Mouse (Mus musculus) neural tube, embryonic 11.5 days (tissue): ENCODE measurements at regions not wholly inside any gene's neighbourhood (a gene's known extent, or its start where the extent isn't known, plus 50 kb on each side); places are given as distances from the start of the nearest gene placed in this dataset.

Experiments
- ATAC-seq: fragments of 200-750 bp; cut with Nextera tagmentation; 2 replicates; pipeline ENCODE4 v1.8.0; 2017; ENCODE audit warnings: moderate number of reproducible peaks, mild to moderate bottlenecking, moderate TSS enrichment, moderate library complexity; ENCODE audit not compliant: insufficient read depth, low FRiP score, low TSS enrichment
- DNase-seq: peaks from one replicate; pipeline ENCODE4 v3.0.0-alpha.2; 2015; ENCODE audit warnings: low spot score
- H3K27ac ChIP-seq: fragments of 300-500 bp; sonication (generic); 2 replicates; pipeline ENCODE4 v1.5.1; 2014; ENCODE audit warnings: low read depth, mild to moderate bottlenecking, low read length
- H3K27me3 ChIP-seq: fragments of 300-500 bp; sonication (generic); 2 replicates; pipeline ENCODE4 v1.6.1; 2014; ENCODE audit warnings: mild to moderate bottlenecking, low read length, mixed read lengths; ENCODE audit not compliant: control insufficient read depth, insufficient read depth
- H3K36me3 ChIP-seq: fragments of 300-500 bp; sonication (generic); 2 replicates; pipeline ENCODE4 v1.6.1; 2014; ENCODE audit warnings: mild to moderate bottlenecking, low read length, moderate library complexity, mixed read lengths; ENCODE audit not compliant: control insufficient read depth, insufficient read depth
- H3K4me1 ChIP-seq: fragments of 300-500 bp; sonication (generic); 2 replicates; pipeline ENCODE4 v1.6.1; 2014; ENCODE audit warnings: low read length, mixed read lengths; ENCODE audit not compliant: control insufficient read depth, insufficient read depth
- H3K4me2 ChIP-seq: fragments of 300-500 bp; sonication (generic); 2 replicates; pipeline ENCODE4 v1.6.1; 2014; ENCODE audit warnings: low read depth, mild to moderate bottlenecking, moderate library complexity
- H3K4me3 ChIP-seq: fragments of 300-500 bp; sonication (generic); 2 replicates; pipeline ENCODE4 v1.5.1; 2014; ENCODE audit warnings: low read depth, low read length
- H3K9ac ChIP-seq: fragments of 300-500 bp; sonication (generic); 2 replicates; pipeline ENCODE4 v1.6.1; 2014; ENCODE audit warnings: mild to moderate bottlenecking, low read length
- H3K9me3 ChIP-seq: fragments of 300-500 bp; sonication (generic); 2 replicates; pipeline ENCODE4 v1.6.1; 2016; ENCODE audit warnings: low read length; ENCODE audit not compliant: control insufficient read depth
- WGBS: fragments of 180-500 bp; shearing (Covaris S2); extraction: QIAGEN DNeasy Blood & Tissue Kit; methylation state at CpG from one replicate; pipeline ENCODE4 v1.1.7; 2014; 5-methylcytosine and 5-hydroxymethylcytosine counted together

DNA sequence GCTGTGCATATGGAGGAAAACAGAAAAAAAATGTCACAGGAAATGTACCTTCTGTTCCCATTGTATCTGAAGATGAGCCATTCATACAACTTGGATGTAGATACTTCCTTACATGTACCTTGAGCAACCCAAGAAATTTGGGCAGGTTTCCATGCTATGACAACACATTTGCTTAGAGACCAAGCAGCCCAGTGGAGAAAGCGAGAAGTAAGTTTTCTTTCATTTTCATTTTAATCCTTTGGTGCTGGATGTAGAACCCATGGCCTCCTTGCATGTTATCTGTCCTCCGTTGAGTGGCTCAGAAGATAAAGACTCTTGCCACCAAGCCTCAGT lies 174.3 kb downstream of the Plk2 start:
- H3K36me3 ChIP-seq: no peaks in the 10 kb centered on the region
- no peaks in the 10 kb centered on the region for H3K9me3 ChIP-seq
- 94% methylated on average over 2 of the region's 2 CpGs for WGBS
- no peaks in the 10 kb centered on the region for H3K27me3 ChIP-seq
- H3K27ac ChIP-seq: no peak overlapping the region
- H3K9ac ChIP-seq: no peak overlapping the region
- no peak for DNase-seq
- H3K4me1 ChIP-seq: no peaks in the 10 kb centered on the region
- no peak for ATAC-seq
- no peak overlapping the region for H3K4me2 ChIP-seq
- H3K4me3 ChIP-seq: no peak overlapping the region

DNA sequence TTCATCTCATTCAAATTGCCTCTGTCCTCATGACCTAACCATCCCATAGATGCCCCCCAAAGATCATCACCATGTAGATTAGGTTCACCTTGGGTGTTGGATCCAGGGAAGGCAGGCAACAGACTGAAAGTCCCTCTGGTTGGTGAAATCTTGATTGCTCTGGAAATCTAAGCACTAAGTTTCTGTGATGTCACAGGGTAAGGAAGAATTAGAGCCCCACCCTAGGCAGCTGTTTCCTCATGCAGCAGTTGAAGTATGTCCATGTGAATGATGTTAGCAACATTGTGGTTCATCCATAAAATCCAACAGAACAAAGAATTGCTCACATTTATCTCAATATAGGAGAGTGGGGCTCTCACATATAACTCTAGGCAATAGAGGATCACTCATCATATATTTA lies 175.5 kb downstream of the Plk2 start:
- H3K9ac ChIP-seq: no peak overlapping the region
- DNase-seq (no peak), ATAC-seq (no peak)
- no peak overlapping the region for H3K27ac ChIP-seq
- no peaks in the 10 kb centered on the region for H3K36me3 ChIP-seq
- H3K9me3 ChIP-seq: no peaks in the 10 kb centered on the region
- no peak overlapping the region for H3K4me2 ChIP-seq
- H3K27me3 ChIP-seq: no peaks in the 10 kb centered on the region
- H3K4me1 ChIP-seq: no peaks in the 10 kb centered on the region
- H3K4me3 ChIP-seq: no peak overlapping the region

- DNase-seq (no peak), ATAC-seq (no peak)
- no peak overlapping the region for H3K4me2 ChIP-seq
- no peaks in the 10 kb centered on the region for H3K4me1 ChIP-seq
- H3K27ac ChIP-seq: no peak overlapping the region
- no peak overlapping the region for H3K9ac ChIP-seq
- no peaks in the 10 kb centered on the region for H3K27me3 ChIP-seq
- no peak overlapping the region for H3K4me3 ChIP-seq
- 85% methylated on average over 7 of the region's 7 CpGs for WGBS
- no peaks in the 10 kb centered on the region for H3K36me3 ChIP-seq
- no peaks in the 10 kb centered on the region for H3K9me3 ChIP-seq
Measured at GRCm38 (mm10) chr13:110573360-110574065, 178.7 kb downstream of the Plk2 start.

- Histone ChIP-seq H3K4me3 (no peak overlapping the region), H3K4me2 (no peak overlapping the region), H3K36me3 (no peaks in the 10 kb centered on the region), H3K27ac (no peak overlapping the region), H3K9me3 (no peaks in the 10 kb centered on the region), H3K27me3 (no peaks in the 10 kb centered on the region), H3K4me1 (no peaks in the 10 kb centered on the region), H3K9ac (no peak overlapping the region)
- DNase-seq (no peak), ATAC-seq (no peak)
- WGBS: 76% methylated on average over 6 of the region's 6 CpGs
Measured at GRCm38 (mm10) chr13:110574764-110575471, 180.1 kb downstream of the Plk2 start.

GRCm38 (mm10) chr13:110578159-110578558 lies 183.3 kb downstream of the Plk2 start:
- Histone ChIP-seq H3K9me3 (no peaks in the 10 kb centered on the region), H3K36me3 (no peaks in the 10 kb centered on the region), H3K4me2 (no peak overlapping the region), H3K4me1 (no peaks in the 10 kb centered on the region), H3K27me3 (no peaks in the 10 kb centered on the region), H3K27ac (no peak overlapping the region), H3K9ac (no peak overlapping the region), H3K4me3 (no peak overlapping the region)
- DNase-seq: no peak
- no peak for ATAC-seq
- 85% methylated on average over 7 of the region's 7 CpGs for WGBS

GRCm38 (mm10) chr13:110580166-110580565 lies 185.3 kb downstream of the Plk2 start:
- Histone ChIP-seq H3K27me3 (no peaks in the 10 kb centered on the region), H3K36me3 (no peaks in the 10 kb centered on the region), H3K4me1 (no peaks in the 10 kb centered on the region), H3K27ac (no peak overlapping the region), H3K9ac (no peak overlapping the region), H3K4me3 (no peak overlapping the region), H3K4me2 (no peak overlapping the region), H3K9me3 (no peaks in the 10 kb centered on the region)
- WGBS: 85% methylated on average over 4 of the region's 4 CpGs
- no peak for DNase-seq
- ATAC-seq: no peak

- Histone ChIP-seq H3K4me1 (no peaks in the 10 kb centered on the region), H3K9me3 (no peaks in the 10 kb centered on the region), H3K9ac (no peak overlapping the region), H3K36me3 (no peaks in the 10 kb centered on the region), H3K4me2 (no peak overlapping the region), H3K4me3 (no peak overlapping the region), H3K27ac (no peak overlapping the region), H3K27me3 (no peaks in the 10 kb centered on the region)
- no peak for DNase-seq
- WGBS: 89% methylated on average over 5 of the region's 5 CpGs
- ATAC-seq: no peak
Measured at GRCm38 (mm10) chr13:110580570-110580969, 185.7 kb downstream of the Plk2 start.

- H3K9ac ChIP-seq: no peak overlapping the region
- no peaks in the 10 kb centered on the region for H3K9me3 ChIP-seq
- H3K36me3 ChIP-seq: no peaks in the 10 kb centered on the region
- no peak for ATAC-seq
- DNase-seq: no peak
- no peak overlapping the region for H3K4me2 ChIP-seq
- H3K4me3 ChIP-seq: no peak overlapping the region
- H3K27me3 ChIP-seq: no peaks in the 10 kb centered on the region
- no peaks in the 10 kb centered on the region for H3K4me1 ChIP-seq
- H3K27ac ChIP-seq: no peak overlapping the region
- 92% methylated on average over 10 of the region's 10 CpGs for WGBS
Measured at GRCm38 (mm10) chr13:110584765-110585164, 189.9 kb downstream of the Plk2 start.

- no peak for ATAC-seq
- H3K27me3 ChIP-seq: no peaks in the 10 kb centered on the region
- WGBS: 93% methylated on average over 3 of the region's 3 CpGs
- no peak overlapping the region for H3K4me3 ChIP-seq
- H3K27ac ChIP-seq: no peak overlapping the region
- H3K9me3 ChIP-seq: no peaks in the 10 kb centered on the region
- H3K36me3 ChIP-seq: no peaks in the 10 kb centered on the region
- H3K4me2 ChIP-seq: no peak overlapping the region
- no peak overlapping the region for H3K9ac ChIP-seq
- DNase-seq: no peak
- no peaks in the 10 kb centered on the region for H3K4me1 ChIP-seq
Measured at GRCm38 (mm10) chr13:110594630-110595029, 199.8 kb downstream of the Plk2 start.
